Mouse (Mus musculus) gastrocnemius, postnatal 4 days (tissue): Measurements from ENCODE around the gene Dnajc6. TPM values are rescaled to one million over a fixed set of nuclear protein-coding genes. Genes with fewer than 3 reads are reported as not detected.

Experiments
- DNase-seq, 2 experiments: peaks; one replicate each; pipeline ENCODE4 v3.0.0; 2021 to 2022; ENCODE audit warnings: low spot score in 2 of 2, mixed read lengths in 2 of 2
- total RNA-seq, 2 experiments: library from RNA; stranded (reverse); gene quantifications; 2 replicates each; pipeline ENCODE4 v1.2.3; 2021

The Dnajc6 gene
- total RNA-seq, 2 experiments from 2014 or later = 0.81 to 1.1 TPM

- DNase-seq = no peak
Measured at GRCm38 (mm10) chr4:101564746-101565417, 68.4 kb downstream of the Dnajc6 start.

- no peak for DNase-seq
Measured at GRCm38 (mm10) chr4:101569076-101569475, 72.6 kb downstream of the Dnajc6 start.

- DNase-seq = no peak
Measured at GRCm38 (mm10) chr4:101572142-101572541, 75.7 kb downstream of the Dnajc6 start.

GRCm38 (mm10) chr4:101575307-101575706 lies 78.9 kb downstream of the Dnajc6 start:
- no peak for DNase-seq

- no peak for DNase-seq
Measured at GRCm38 (mm10) chr4:101578720-101579119, 82.3 kb downstream of the Dnajc6 start.

GRCm38 (mm10) chr4:101579517-101579916 lies 83.1 kb downstream of the Dnajc6 start:
- no peak for DNase-seq

- DNase-seq = no peak
Measured at GRCm38 (mm10) chr4:101581156-101581555, 84.7 kb downstream of the Dnajc6 start.

- no peak for DNase-seq
Measured at GRCm38 (mm10) chr4:101582882-101583281, 86.4 kb downstream of the Dnajc6 start.

- no peak for DNase-seq
Measured at GRCm38 (mm10) chr4:101584524-101585454, 88.3 kb downstream of the Dnajc6 start.

GRCm38 (mm10) chr4:101585455-101586184 lies 89.2 kb downstream of the Dnajc6 start:
- no peak for DNase-seq

GRCm38 (mm10) chr4:101588932-101589331 lies 92.5 kb downstream of the Dnajc6 start:
- DNase-seq = no peak

- no peak for DNase-seq
Measured at GRCm38 (mm10) chr4:101589771-101590170, 93.3 kb downstream of the Dnajc6 start.

GRCm38 (mm10) chr4:101591400-101591799 lies 95.0 kb downstream of the Dnajc6 start:
- no peak for DNase-seq

GRCm38 (mm10) chr4:101592466-101592865 lies 96.0 kb downstream of the Dnajc6 start:
- no peak for DNase-seq

- no peak for DNase-seq
Measured at GRCm38 (mm10) chr4:101601758-101602157, 105.3 kb downstream of the Dnajc6 start.

- DNase-seq = no peak
Measured at GRCm38 (mm10) chr4:101603635-101604034, 107.2 kb downstream of the Dnajc6 start.

GRCm38 (mm10) chr4:101616520-101616919 lies 120.1 kb downstream of the Dnajc6 start:
- no peak for DNase-seq

GRCm38 (mm10) chr4:101617742-101618141 lies 121.3 kb downstream of the Dnajc6 start:
- no peak for DNase-seq

GRCm38 (mm10) chr4:101620206-101620605 lies 123.8 kb downstream of the Dnajc6 start:
- no peak for DNase-seq

GRCm38 (mm10) chr4:101621241-101621640 lies 124.8 kb downstream of the Dnajc6 start:
- DNase-seq = no peak

GRCm38 (mm10) chr4:101625278-101625677 lies 128.8 kb downstream of the Dnajc6 start:
- no peak for DNase-seq

- DNase-seq = no peak
Measured at GRCm38 (mm10) chr4:101635596-101635995, 139.1 kb downstream of the Dnajc6 start.
